Mouse (Mus musculus) heart, adult 18-20 months (tissue): ENCODE data around the gene Erc1. TPM values are rescaled to one million over a fixed set of nuclear protein-coding genes. Genes with fewer than 3 reads are reported as not detected.

Experiments used
- DNase-seq, 2 experiments: peaks; one replicate each; pipeline ENCODE4 v3.0.0; 2021 to 2022; ENCODE audit warnings: mixed read lengths in 1 of 2
- total RNA-seq, 2 experiments: library from RNA; stranded (reverse); gene quantifications; 2 replicates each; pipeline ENCODE4 v1.2.3; 2021

Gene Erc1
- total RNA-seq, 2 experiments from 2014 or later = 36.0 to 38.4 TPM

DNA sequence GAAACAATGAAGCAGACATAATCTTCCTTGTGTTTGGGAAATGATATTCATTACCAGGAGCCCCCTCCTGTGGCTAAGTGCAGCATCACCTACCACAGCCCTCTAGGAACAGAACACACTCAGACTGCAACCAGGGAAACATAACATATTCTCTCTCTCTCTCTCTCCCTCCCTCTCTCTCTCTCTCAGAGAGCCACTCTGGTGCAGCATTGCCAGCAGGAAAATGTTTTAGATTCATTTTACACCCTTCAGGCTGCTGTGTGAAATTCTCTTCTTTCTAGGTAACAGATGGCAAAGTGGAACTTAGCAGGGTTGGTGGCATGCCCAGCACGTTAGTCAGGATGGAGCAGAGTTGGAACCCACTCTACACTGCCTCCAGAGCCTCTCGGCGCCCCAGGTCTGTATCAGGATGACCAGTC is 326.5 kb downstream of the Erc1 start:
- no peak for DNase-seq

Other genes starting within 250 kb of the Erc1 start
- 1 to 10 TPM; 8.7 to 9.4 TPM for gene Rad52, start 54.5 kb upstream of the Erc1 start, total RNA-seq
- 100 to 1,000 TPM; 416 to 419 TPM for gene Wnk1, start 190.5 kb upstream of the Erc1 start, total RNA-seq
- gene Ninj2, start 245.2 kb upstream of the Erc1 start, total RNA-seq = not detected